In genomic region chr14:111808025-111808424, GRCm38 (mm10) we compare ENCODE assay signal across 17 mouse cellular contexts.
"Had no signal": no experiment of that assay in that cellular context is flagged by ENCODE, and none has a peak within 500 bp of the region (broad histone marks: within the 10 kb centered on the region; RNA-seq: fewer than 3 reads in every experiment).

No protein-coding gene starts in this region.

- H3K9ac ChIP-seq: liver, embryonic 13.5 days; liver, embryonic 15.5 days; liver, postnatal 0 days; midbrain, embryonic 12.5 days; midbrain, embryonic 15.5 days; neural tube, embryonic 12.5 days; stomach, embryonic 15.5 days had no signal

- DNase-seq: liver, embryonic 13.5 days; liver, postnatal 0 days; lung, adult 2 months; lung, postnatal 10 days; lung, postnatal 36 days; right cerebral cortex, postnatal 14 days; thymus, adult 2 months; thymus, postnatal 14 days; thymus, postnatal 36 days had no signal

- H3K4me3 ChIP-seq: liver, embryonic 13.5 days; liver, embryonic 15.5 days; megakaryocyte, embryonic 14.5 days; midbrain, embryonic 12.5 days; midbrain, embryonic 15.5 days; neural tube, embryonic 12.5 days; stomach, embryonic 15.5 days had no signal

- H3K36me3 ChIP-seq: liver, embryonic 13.5 days; liver, embryonic 15.5 days; midbrain, embryonic 12.5 days; midbrain, embryonic 15.5 days; neural tube, embryonic 12.5 days; stomach, embryonic 15.5 days had no signal

- H3K27ac ChIP-seq: liver, embryonic 13.5 days; liver, embryonic 15.5 days; macrophage; midbrain, embryonic 12.5 days; midbrain, embryonic 15.5 days; neural tube, embryonic 12.5 days; stomach, embryonic 15.5 days; stomach, postnatal 0 days had no signal

- H3K4me1 ChIP-seq: liver, embryonic 13.5 days; liver, embryonic 15.5 days; megakaryocyte, embryonic 14.5 days; midbrain, embryonic 12.5 days; midbrain, embryonic 15.5 days; neural tube, embryonic 12.5 days; stomach, embryonic 15.5 days had no signal

- H3K27me3 ChIP-seq: liver, embryonic 13.5 days; liver, embryonic 15.5 days; megakaryocyte, embryonic 14.5 days; midbrain, embryonic 12.5 days; midbrain, embryonic 15.5 days; neural tube, embryonic 12.5 days; stomach, embryonic 15.5 days had no signal

- H3K4me2 ChIP-seq: liver, embryonic 13.5 days; liver, embryonic 15.5 days; midbrain, embryonic 12.5 days; midbrain, embryonic 15.5 days; neural tube, embryonic 12.5 days; stomach, embryonic 15.5 days had no signal

- ATAC-seq: liver, postnatal 0 days; midbrain, embryonic 15.5 days had no signal

- H3K9me3 ChIP-seq: liver, embryonic 13.5 days; liver, embryonic 15.5 days; megakaryocyte, embryonic 14.5 days; midbrain, embryonic 12.5 days; midbrain, embryonic 15.5 days; neural tube, embryonic 12.5 days; stomach, embryonic 15.5 days had no signal
